Mouse (Mus musculus) hindbrain, embryonic 11.5 days (tissue): ENCODE data around the gene Rasgrp2. TPM values are rescaled to one million over a fixed set of nuclear protein-coding genes. Genes with fewer than 3 reads are reported as not detected.

Experiments used
- ATAC-seq: fragments of 200-750 bp; cut with Nextera tagmentation; 2 replicates; pipeline ENCODE4 v1.8.0; 2017; ENCODE audit warnings: mild to moderate bottlenecking, moderate TSS enrichment, moderate library complexity; ENCODE audit not compliant: low FRiP score
- DNase-seq: peaks from one replicate; pipeline ENCODE4 v3.0.0-alpha.2; 2015; ENCODE audit warnings: low spot score
- H3K27ac ChIP-seq: fragments of 300-500 bp; sonication (generic); 2 replicates; pipeline ENCODE4 v1.5.1; 2014; ENCODE audit warnings: mild to moderate bottlenecking, low read depth, low read length
- H3K27me3 ChIP-seq: fragments of 300-500 bp; sonication (generic); 2 replicates; pipeline ENCODE4 v1.6.1; 2014; ENCODE audit warnings: mild to moderate bottlenecking, low read length, moderate library complexity, mixed read lengths; ENCODE audit not compliant: control insufficient read depth, insufficient read depth
- H3K36me3 ChIP-seq: fragments of 300-500 bp; sonication (generic); 2 replicates; pipeline ENCODE4 v1.6.1; 2014; ENCODE audit warnings: mild to moderate bottlenecking, low read length, moderate library complexity, mixed read lengths; ENCODE audit not compliant: control insufficient read depth, insufficient read depth
- H3K4me1 ChIP-seq: fragments of 300-500 bp; sonication (generic); replicated peaks from 2 replicates; pipeline ENCODE4 v1.6.1; 2014; ENCODE audit warnings: low read length, mixed read lengths; ENCODE audit not compliant: control insufficient read depth, insufficient read depth
- H3K4me2 ChIP-seq: fragments of 300-500 bp; sonication (generic); replicated peaks from 2 replicates; pipeline ENCODE4 v1.6.1; 2014; ENCODE audit warnings: mild to moderate bottlenecking, low read depth, low read length
- H3K4me3 ChIP-seq: fragments of 300-500 bp; sonication (generic); 2 replicates; pipeline ENCODE4 v1.5.1; 2014; ENCODE audit warnings: low read depth, low read length
- H3K9ac ChIP-seq: fragments of 300-500 bp; sonication (generic); 2 replicates; pipeline ENCODE4 v1.6.1; 2014; ENCODE audit warnings: low read depth, low read length
- H3K9me3 ChIP-seq: fragments of 300-500 bp; sonication (generic); 2 replicates; pipeline ENCODE4 v1.6.1; 2016; ENCODE audit warnings: low read length; ENCODE audit not compliant: control insufficient read depth
- WGBS: fragments of 180-500 bp; shearing (Covaris S2); extraction: QIAGEN DNeasy Blood & Tissue Kit; methylation state at CpG from one replicate; pipeline ENCODE4 v1.1.7; 2014; 5-methylcytosine and 5-hydroxymethylcytosine counted together
- polyA plus RNA-seq: library from polyadenylated mRNA; unstranded; fragments of >200 nt; fragmentation: Nextera tagmentation; extraction: Ambion mirVana; gene quantifications from 2 replicates; pipeline ENCODE4 v1.2.1, GENCODE M21; 2014

Rasgrp2 gene
- polyA plus RNA-seq: 16.0 and 18.0 TPM in 2 replicates

GRCm38 (mm10) chr19:6399285-6400095, at the start of gene Rasgrp2:
Gene Rasgrp2 (plus strand): TSS chr19:6399340.
- DNase-seq (peak; percentile 55), ATAC-seq (peak; percentile 25; the same call in 1 of the 2 replicates)
- peak within 1 kb of the TSS; percentile 35 for H3K9ac ChIP-seq
- peak within 1 kb of the TSS; percentile 61 for H3K4me3 ChIP-seq
- H3K36me3 ChIP-seq: no peaks in the 10 kb centered on the region
- H3K27ac ChIP-seq: no peak within 1 kb of the TSS
- H3K9me3 ChIP-seq: no peaks in the 10 kb centered on the region
- H3K27me3 ChIP-seq: peaks cover 25% of the 10 kb centered on the region
- peaks cover 21% of the 10 kb centered on the region for H3K4me1 ChIP-seq
- WGBS: under 1% methylated on average over 47 of the region's 87 CpGs
- H3K4me2 ChIP-seq: peak within 1 kb of the TSS; percentile 100

DNA sequence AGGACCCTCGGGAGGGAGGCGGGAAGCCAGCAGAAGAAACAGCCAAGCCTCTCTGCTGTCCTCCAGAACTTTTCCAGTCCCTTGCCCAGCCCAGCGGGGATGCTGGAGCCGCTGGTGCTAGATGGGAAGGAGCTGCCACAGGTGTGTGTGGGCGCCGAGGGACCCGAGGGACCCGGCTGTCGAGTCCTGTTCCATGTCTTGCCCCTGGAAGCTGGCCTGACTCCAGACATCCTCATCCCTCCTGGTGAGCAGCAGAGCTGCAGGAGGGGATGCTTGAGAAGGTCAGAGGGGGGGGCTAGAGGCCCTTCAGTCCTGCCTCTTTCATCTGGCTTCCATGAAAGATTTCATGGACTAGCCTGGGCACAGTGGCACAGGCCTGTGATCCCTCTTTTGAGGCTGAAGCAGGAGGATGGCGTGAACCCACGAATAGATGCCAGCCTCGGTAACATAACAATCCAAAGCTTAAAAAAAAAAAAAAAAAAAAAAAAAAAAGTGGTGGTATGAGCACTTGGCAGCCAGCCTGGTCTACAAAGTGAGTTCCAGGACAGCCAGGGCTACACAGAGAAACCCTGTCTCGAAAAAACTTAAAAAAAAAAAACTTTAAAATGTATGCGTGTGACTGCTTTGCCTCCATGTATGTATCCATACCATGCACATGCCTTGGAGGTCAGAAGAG, 47.6 kb upstream of the Rasgrp2 start:
- no peak for ATAC-seq
- Histone ChIP-seq H3K9ac (no peak overlapping the region), H3K9me3 (no peaks in the 10 kb centered on the region), H3K4me1 (no peaks in the 10 kb centered on the region; the same call in 1 of the 2 replicates), H3K4me2 (no peak overlapping the region), H3K4me3 (no peak overlapping the region), H3K27me3 (no peaks in the 10 kb centered on the region), H3K27ac (no peak overlapping the region), H3K36me3 (no peaks in the 10 kb centered on the region)
- DNase-seq: no peak
- WGBS: 71% methylated on average over 14 of the region's 14 CpGs

- H3K4me2 ChIP-seq: no peak overlapping the region
- H3K4me1 ChIP-seq: no peaks in the 10 kb centered on the region; the same call in 1 of the 2 replicates
- H3K27me3 ChIP-seq: no peaks in the 10 kb centered on the region
- no peaks in the 10 kb centered on the region for H3K36me3 ChIP-seq
- no peak for DNase-seq
- ATAC-seq: no peak
- WGBS: 95% methylated on average over 2 of the region's 2 CpGs
- no peaks in the 10 kb centered on the region for H3K9me3 ChIP-seq
- H3K27ac ChIP-seq: no peak overlapping the region
- H3K9ac ChIP-seq: no peak overlapping the region
- no peak overlapping the region for H3K4me3 ChIP-seq
These were observed 47.0 kb upstream of the Rasgrp2 start for GRCm38 (mm10) chr19:6352107-6352505.

DNA sequence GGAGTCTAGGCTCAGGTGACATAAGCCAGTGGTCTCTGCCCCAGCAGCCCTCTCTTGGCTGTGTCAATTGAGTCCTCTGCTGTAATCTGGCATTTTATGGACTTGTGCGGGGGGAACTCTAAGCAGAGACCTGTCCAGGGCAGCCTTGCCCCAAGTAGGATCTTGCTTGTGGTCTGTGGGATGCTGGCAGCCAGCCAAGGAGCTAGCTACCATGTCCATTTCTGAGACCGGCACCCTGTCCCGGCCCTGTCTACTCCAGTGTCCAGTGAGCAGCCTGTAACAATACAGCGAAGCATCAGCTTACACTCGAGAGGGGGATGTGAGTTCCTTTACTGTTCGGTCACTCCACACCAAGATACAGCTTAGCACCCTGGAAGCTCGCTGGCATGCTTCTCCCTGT, 45.1 kb upstream of the Rasgrp2 start:
- H3K4me3 ChIP-seq: no peak overlapping the region
- H3K4me1 ChIP-seq: no peaks in the 10 kb centered on the region

DNA sequence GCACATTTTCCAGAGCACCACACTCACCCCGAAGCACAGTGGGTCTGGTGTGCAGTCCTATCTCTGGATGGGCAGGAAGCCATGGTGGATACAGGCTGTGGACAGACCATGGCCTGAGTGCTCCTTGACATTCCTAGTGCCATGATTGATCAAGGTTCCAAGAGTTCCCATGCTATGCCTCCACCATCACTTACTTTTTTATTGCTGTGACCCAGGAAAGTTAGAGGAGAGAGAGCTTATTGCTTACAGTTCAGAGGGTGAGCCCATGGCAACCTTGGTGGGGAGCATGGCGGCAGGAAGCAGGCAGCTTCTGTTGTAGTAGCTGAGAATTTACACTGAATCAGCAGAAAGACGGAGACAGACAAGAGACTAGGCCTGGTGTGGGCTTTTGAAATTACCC, 37.8 kb upstream of the Rasgrp2 start:
- H3K36me3 ChIP-seq: peaks cover 5% of the 10 kb centered on the region
- no peaks in the 10 kb centered on the region for H3K9me3 ChIP-seq
- H3K27ac ChIP-seq: no peak overlapping the region
- no peaks in the 10 kb centered on the region for H3K27me3 ChIP-seq
- 0 out of 2 replicates have a peak, but pooled peaks cover 4% of the 10 kb centered on the region for H3K4me1 ChIP-seq
- no peak overlapping the region for H3K4me3 ChIP-seq
- H3K4me2 ChIP-seq: no peak overlapping the region
- no peak overlapping the region for H3K9ac ChIP-seq
- DNase-seq: no peak
- no peak for ATAC-seq
- 91% methylated on average over 3 of the region's 3 CpGs for WGBS

More for the DNA sequence above, 45.1 kb upstream of the Rasgrp2 start:
- no peak overlapping the region for H3K27ac ChIP-seq
- H3K27me3 ChIP-seq: no peaks in the 10 kb centered on the region
- H3K9ac ChIP-seq: no peak overlapping the region
- no peak overlapping the region for H3K4me2 ChIP-seq
- H3K36me3 ChIP-seq: no peaks in the 10 kb centered on the region
- 81% methylated on average over 7 of the region's 7 CpGs for whole genome bisulfite sequencing
- no peaks in the 10 kb centered on the region for H3K9me3 ChIP-seq
- ATAC-seq: no peak
- no peak for DNase-seq

- DNase-seq (no peak), ATAC-seq (no peak; the same call in 1 of the 2 replicates)
- Histone ChIP-seq H3K4me1 (0 out of 2 replicates have a peak, but pooled peaks cover 4% of the 10 kb centered on the region), H3K4me3 (peak overlapping the region; percentile 76), H3K27me3 (no peaks in the 10 kb centered on the region), H3K9me3 (no peaks in the 10 kb centered on the region), H3K36me3 (peaks cover 5% of the 10 kb centered on the region), H3K27ac (0 out of 2 replicates have a peak overlapping the region, but pooled peaks have one; percentile 96), H3K9ac (peak overlapping the region; percentile 31; the same call in 1 of the 2 replicates), H3K4me2 (peak overlapping the region; percentile 49)
- 3% methylated on average over 11 of the region's 11 CpGs for whole genome bisulfite sequencing
These were observed 36.1 kb upstream of the Rasgrp2 start for GRCm38 (mm10) chr19:6363091-6363410.

GRCm38 (mm10) chr19:6363411-6364240, 35.5 kb upstream of the Rasgrp2 start, which contains the start of gene Sf1:
Gene Sf1 (plus strand): TSS chr19:6363690.
- Histone ChIP-seq H3K9ac (peak within 1 kb of the TSS; percentile 90), H3K27ac (peak within 1 kb of the TSS; percentile 96), H3K4me2 (peak within 1 kb of the TSS; percentile 66), H3K4me1 (0 out of 2 replicates have a peak, but pooled peaks cover 4% of the 10 kb centered on the region), H3K36me3 (peaks cover 5% of the 10 kb centered on the region), H3K4me3 (peak within 1 kb of the TSS; percentile 76), H3K9me3 (no peaks in the 10 kb centered on the region), H3K27me3 (no peaks in the 10 kb centered on the region)
- DNase-seq (peak; percentile 100), ATAC-seq (peak; percentile 98)
- WGBS: under 1% methylated on average over 66 of the region's 85 CpGs

DNA sequence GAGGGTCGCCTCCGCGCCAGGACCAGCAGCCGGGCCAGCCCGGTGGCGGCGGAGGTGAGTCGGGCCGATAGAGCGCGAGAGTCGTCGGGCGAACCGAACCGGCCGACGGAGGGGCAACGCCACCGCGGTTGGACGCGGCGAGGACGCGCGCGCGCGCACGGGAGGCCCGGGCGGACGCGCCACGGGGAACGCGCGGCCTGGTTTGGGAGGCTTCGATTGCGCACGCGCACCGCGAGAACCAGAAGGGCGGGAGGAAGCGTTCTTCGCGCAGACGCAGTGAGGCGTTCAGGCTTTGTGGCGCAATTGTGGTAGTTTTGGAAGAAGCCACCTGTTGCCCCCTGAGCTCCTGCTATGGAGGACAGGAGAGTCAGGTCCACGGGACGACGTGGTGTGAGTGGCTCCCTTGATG, 34.8 kb upstream of the Rasgrp2 start:
- under 1% methylated on average over 52 of the region's 55 CpGs for WGBS

More for the DNA sequence above, 34.8 kb upstream of the Rasgrp2 start:
- Histone ChIP-seq H3K27ac (peak overlapping the region; percentile 96), H3K36me3 (peaks cover 5% of the 10 kb centered on the region), H3K9ac (peak overlapping the region; percentile 90), H3K4me1 (0 out of 2 replicates have a peak, but pooled peaks cover 4% of the 10 kb centered on the region), H3K27me3 (no peaks in the 10 kb centered on the region), H3K4me3 (peak overlapping the region; percentile 76), H3K4me2 (peak overlapping the region; percentile 66), H3K9me3 (no peaks in the 10 kb centered on the region)
- no peak for ATAC-seq
- DNase-seq: peak; percentile 93
